Mouse (Mus musculus) lung, embryonic 15.5 days (tissue): ENCODE results near the gene Dok1. TPM values are rescaled to one million over a fixed set of nuclear protein-coding genes. Genes with fewer than 3 reads are reported as not detected.

Experiments
- ATAC-seq: fragments of 200-750 bp; cut with Nextera tagmentation; 2 replicates; pipeline ENCODE4 v1.8.0; 2017; ENCODE audit warnings: moderate number of reproducible peaks, borderline replicate concordance; ENCODE audit not compliant: low FRiP score, low TSS enrichment; ENCODE audit errors: extremely low read depth
- H3K27ac ChIP-seq: fragments of 300-500 bp; sonication (generic); 2 replicates; pipeline ENCODE4 v1.5.1; 2015; ENCODE audit warnings: moderate library complexity, mild to moderate bottlenecking, inconsistent platforms
- H3K27me3 ChIP-seq: fragments of 300-500 bp; sonication (generic); 2 replicates; pipeline ENCODE4 v1.6.1; 2015; ENCODE audit warnings: inconsistent platforms
- H3K36me3 ChIP-seq: fragments of 300-500 bp; sonication (generic); 2 replicates; pipeline ENCODE4 v1.6.1; 2015; ENCODE audit warnings: inconsistent platforms
- H3K4me1 ChIP-seq: fragments of 300-500 bp; sonication (generic); 2 replicates; pipeline ENCODE4 v1.6.1; 2015; ENCODE audit warnings: inconsistent platforms
- H3K4me2 ChIP-seq: fragments of 300-500 bp; sonication (generic); 2 replicates; pipeline ENCODE4 v1.6.1; 2015; ENCODE audit warnings: inconsistent platforms, mild to moderate bottlenecking, moderate library complexity
- H3K4me3 ChIP-seq: fragments of 300-500 bp; sonication (generic); 2 replicates; pipeline ENCODE4 v1.5.1; 2015; ENCODE audit warnings: mild to moderate bottlenecking, inconsistent platforms
- H3K9ac ChIP-seq: fragments of 300-500 bp; sonication (generic); 2 replicates; pipeline ENCODE4 v1.6.1; 2015; ENCODE audit warnings: inconsistent platforms
- H3K9me3 ChIP-seq: fragments of 300-500 bp; sonication (generic); 2 replicates; pipeline ENCODE4 v1.6.1; 2016; ENCODE audit warnings: inconsistent platforms
- WGBS: fragments of 180-500 bp; shearing (Covaris S2); methylation state at CpG from one replicate; pipeline ENCODE4 v1.1.7; 2015; 5-methylcytosine and 5-hydroxymethylcytosine counted together
- polyA plus RNA-seq: library from polyadenylated mRNA; unstranded; fragments of >200 nt; fragmentation: Nextera tagmentation; extraction: Ambion mirVana; gene quantifications from 2 replicates; pipeline ENCODE4 v1.2.1, GENCODE M21; 2015

Gene Dok1
- polyA plus RNA-seq, 1 experiment from 2014 or later, result 19.6 TPM

- Histone ChIP-seq H3K36me3 (no peaks in the 10 kb centered on the region), H3K27ac (no peak overlapping the region), H3K27me3 (no peaks in the 10 kb centered on the region), H3K4me2 (no peak overlapping the region), H3K9me3 (no peaks in the 10 kb centered on the region), H3K4me1 (0 out of 2 replicates have a peak, but pooled peaks cover 5% of the 10 kb centered on the region), H3K4me3 (no peak overlapping the region), H3K9ac (no peak overlapping the region)
- 28% methylated on average over 7 of the region's 7 CpGs for WGBS
- ATAC-seq, result no peak
Measured at GRCm38 (mm10) chr6:83010010-83010409, 23.3 kb downstream of the Dok1 start.

GRCm38 (mm10) chr6:83008659-83009058 is 24.6 kb downstream of the Dok1 start:
- no peak overlapping the region for H3K9ac ChIP-seq
- no peaks in the 10 kb centered on the region for H3K9me3 ChIP-seq
- ATAC-seq, result no peak
- no peaks in the 10 kb centered on the region for H3K36me3 ChIP-seq
- no peak overlapping the region for H3K4me3 ChIP-seq
- H3K4me1 ChIP-seq, result peaks cover 10% of the 10 kb centered on the region; the same call in 1 of the 2 replicates
- H3K4me2 ChIP-seq, result no peak overlapping the region
- no peaks in the 10 kb centered on the region for H3K27me3 ChIP-seq
- WGBS, result 37% methylated on average over 3 of the region's 3 CpGs
- H3K27ac ChIP-seq, result no peak overlapping the region

- Histone ChIP-seq H3K36me3 (no peaks in the 10 kb centered on the region), H3K4me1 (peaks cover 10% of the 10 kb centered on the region; the same call in 1 of the 2 replicates), H3K9ac (no peak overlapping the region), H3K9me3 (no peaks in the 10 kb centered on the region), H3K4me2 (no peak overlapping the region), H3K4me3 (no peak overlapping the region), H3K27me3 (no peaks in the 10 kb centered on the region), H3K27ac (no peak overlapping the region)
- WGBS, result 85% methylated on average over 6 of the region's 6 CpGs
- ATAC-seq, result no peak
Measured at GRCm38 (mm10) chr6:83006114-83006513, 27.2 kb downstream of the Dok1 start.

DNA sequence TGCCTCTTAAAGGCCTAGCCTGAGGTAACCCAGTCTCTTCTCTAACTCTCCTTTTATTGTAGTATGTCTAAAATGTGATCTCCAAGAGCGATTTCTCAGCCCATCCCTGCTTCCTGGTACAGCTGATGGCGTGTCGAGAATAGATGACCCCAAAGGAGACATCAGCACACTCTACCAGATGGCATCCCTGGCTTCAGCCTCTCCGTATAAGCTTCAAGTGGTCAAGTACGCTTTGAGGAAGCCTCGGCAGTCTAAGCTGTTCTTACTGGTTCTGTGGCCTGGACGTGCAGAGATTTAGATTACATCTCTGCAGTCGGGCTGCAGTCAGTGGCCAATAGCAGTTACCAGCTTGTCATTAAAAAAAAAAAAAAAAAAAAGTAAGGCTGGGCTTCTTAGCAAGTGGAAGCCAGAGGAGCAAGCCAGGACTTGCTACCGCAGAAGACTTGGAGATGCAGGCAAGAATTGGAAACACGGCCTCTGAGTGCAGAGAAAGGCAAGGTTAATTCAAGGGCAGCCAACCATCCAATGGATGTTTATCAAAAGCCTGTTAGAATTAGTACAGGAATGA is 27.7 kb downstream of the Dok1 start:
- no peak overlapping the region for H3K4me2 ChIP-seq
- H3K27ac ChIP-seq, result no peak overlapping the region
- no peak overlapping the region for H3K4me3 ChIP-seq
- no peaks in the 10 kb centered on the region for H3K9me3 ChIP-seq
- ATAC-seq, result no peak
- no peak overlapping the region for H3K9ac ChIP-seq
- no peaks in the 10 kb centered on the region for H3K27me3 ChIP-seq
- H3K4me1 ChIP-seq, result peaks cover 10% of the 10 kb centered on the region; the same call in 1 of the 2 replicates
- no peaks in the 10 kb centered on the region for H3K36me3 ChIP-seq
- 73% methylated on average over 10 of the region's 10 CpGs for WGBS

GRCm38 (mm10) chr6:83004872-83005271 is 28.4 kb downstream of the Dok1 start:
- no peak; the same call in 1 of the 2 replicates for ATAC-seq
- Histone ChIP-seq H3K27me3 (no peaks in the 10 kb centered on the region), H3K27ac (no peak overlapping the region), H3K9ac (no peak overlapping the region), H3K36me3 (no peaks in the 10 kb centered on the region), H3K4me3 (no peak overlapping the region), H3K4me1 (peaks cover 5% of the 10 kb centered on the region; the same call in 1 of the 2 replicates), H3K4me2 (no peak overlapping the region), H3K9me3 (no peaks in the 10 kb centered on the region)
- WGBS, result 45% methylated on average over 7 of the region's 7 CpGs

GRCm38 (mm10) chr6:83004309-83004708 is 29.0 kb downstream of the Dok1 start:
- Histone ChIP-seq H3K9ac (no peak overlapping the region), H3K9me3 (no peaks in the 10 kb centered on the region), H3K4me2 (no peak overlapping the region), H3K27me3 (no peaks in the 10 kb centered on the region), H3K36me3 (no peaks in the 10 kb centered on the region), H3K27ac (no peak overlapping the region), H3K4me1 (peaks cover 5% of the 10 kb centered on the region; the same call in 1 of the 2 replicates), H3K4me3 (no peak overlapping the region)
- WGBS, result 57% methylated on average over 2 of the region's 2 CpGs
- ATAC-seq, result no peak

DNA sequence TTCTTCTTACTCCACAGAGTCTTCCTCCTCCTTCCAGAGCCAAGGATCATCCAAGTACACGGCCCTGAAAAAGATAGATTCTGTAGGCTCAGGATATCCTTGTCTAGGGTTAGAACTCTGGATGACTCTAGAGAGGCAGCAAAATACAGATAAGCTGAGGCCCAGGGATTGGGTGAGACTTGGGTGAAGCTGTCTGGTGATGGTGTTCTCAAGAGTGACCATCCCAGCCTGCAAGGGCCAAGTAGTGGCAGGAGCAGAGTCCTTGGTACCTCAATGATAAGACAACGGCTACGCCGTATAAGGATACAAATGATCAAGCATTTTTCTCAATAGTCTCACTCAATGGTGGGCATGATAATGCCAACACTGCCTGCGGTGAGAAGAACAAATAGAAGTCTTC is 29.4 kb downstream of the Dok1 start:
- WGBS, result 72% methylated on average over 5 of the region's 5 CpGs
- no peak for ATAC-seq

GRCm38 (mm10) chr6:83003082-83003481 is 30.2 kb downstream of the Dok1 start:
- H3K4me2 ChIP-seq, result no peak overlapping the region
- no peaks in the 10 kb centered on the region for H3K27me3 ChIP-seq
- no peaks in the 10 kb centered on the region for H3K9me3 ChIP-seq
- H3K4me1 ChIP-seq, result peaks cover 5% of the 10 kb centered on the region; the same call in 1 of the 2 replicates
- no peak for ATAC-seq
- H3K27ac ChIP-seq, result no peak overlapping the region
- H3K36me3 ChIP-seq, result no peaks in the 10 kb centered on the region
- H3K9ac ChIP-seq, result no peak overlapping the region
- H3K4me3 ChIP-seq, result no peak overlapping the region
- 92% methylated on average over 1 of the region's 1 CpGs for WGBS

More for the DNA sequence above, 29.4 kb downstream of the Dok1 start:
- H3K36me3 ChIP-seq, result no peaks in the 10 kb centered on the region
- no peaks in the 10 kb centered on the region for H3K27me3 ChIP-seq
- no peak overlapping the region for H3K4me2 ChIP-seq
- H3K9ac ChIP-seq, result no peak overlapping the region
- H3K4me1 ChIP-seq, result peaks cover 5% of the 10 kb centered on the region; the same call in 1 of the 2 replicates
- no peak overlapping the region for H3K27ac ChIP-seq
- H3K4me3 ChIP-seq, result no peak overlapping the region
- H3K9me3 ChIP-seq, result no peaks in the 10 kb centered on the region

DNA sequence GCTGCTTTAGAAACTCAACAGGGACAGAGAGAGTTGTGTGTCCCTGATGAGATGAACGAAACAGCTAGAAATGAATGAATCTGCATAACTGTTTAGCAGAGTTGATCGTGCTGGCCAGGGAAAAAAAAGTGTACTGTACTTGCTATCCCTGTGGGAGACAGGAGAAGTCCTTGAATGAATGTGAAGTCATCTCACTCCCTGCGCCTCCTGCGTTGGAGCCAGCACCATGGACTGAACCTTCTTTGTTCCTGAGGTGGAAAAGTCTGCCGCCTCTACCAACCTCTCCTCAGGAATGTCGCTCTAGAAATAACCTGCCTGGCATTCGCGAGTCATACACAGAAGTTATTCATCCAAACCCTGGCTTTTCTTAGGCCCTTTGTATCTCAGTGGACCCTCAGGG is 33.3 kb downstream of the Dok1 start:
- Histone ChIP-seq H3K36me3 (no peaks in the 10 kb centered on the region), H3K4me3 (no peak overlapping the region), H3K4me2 (no peak overlapping the region), H3K9me3 (no peaks in the 10 kb centered on the region), H3K4me1 (peaks cover 13% of the 10 kb centered on the region), H3K27ac (peak overlapping the region; percentile 22; the same call in 1 of the 2 replicates), H3K9ac (no peak overlapping the region), H3K27me3 (no peaks in the 10 kb centered on the region)
- 44% methylated on average over 8 of the region's 8 CpGs for WGBS
- ATAC-seq, result no peak

DNA sequence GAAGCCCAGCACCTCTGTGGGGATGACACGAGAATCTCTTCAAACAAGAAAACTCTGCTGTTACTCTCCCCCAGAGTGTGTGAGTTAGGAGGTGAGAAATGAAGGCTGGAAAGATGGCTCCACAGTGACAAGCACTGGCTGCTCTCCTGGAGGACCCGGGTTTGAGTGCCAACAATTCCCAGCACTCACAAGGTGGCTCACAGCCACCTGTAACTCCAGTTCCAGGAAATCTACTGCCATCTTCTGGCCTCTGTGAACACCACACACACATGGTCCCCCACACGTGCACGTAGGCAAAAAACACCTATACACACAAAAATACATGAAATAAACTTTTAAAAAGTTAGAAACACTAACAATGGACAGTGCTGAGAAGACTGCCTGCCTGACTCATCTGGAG is 34.9 kb downstream of the Dok1 start:
- no peak for ATAC-seq

GRCm38 (mm10) chr6:82997511-82998102 is 35.7 kb downstream of the Dok1 start:
- 51% methylated on average over 7 of the region's 7 CpGs for WGBS
- no peaks in the 10 kb centered on the region for H3K36me3 ChIP-seq
- H3K27me3 ChIP-seq, result no peaks in the 10 kb centered on the region
- H3K4me2 ChIP-seq, result peak overlapping the region; percentile 39; the same call in 1 of the 2 replicates
- H3K4me3 ChIP-seq, result no peak overlapping the region
- no peaks in the 10 kb centered on the region for H3K9me3 ChIP-seq
- peak; percentile 46; the same call in 1 of the 2 replicates for ATAC-seq
- H3K9ac ChIP-seq, result no peak overlapping the region
- H3K4me1 ChIP-seq, result peaks cover 9% of the 10 kb centered on the region
- peak overlapping the region; percentile 46 for H3K27ac ChIP-seq

More for the DNA sequence above, 34.9 kb downstream of the Dok1 start:
- Histone ChIP-seq H3K9ac (no peak overlapping the region), H3K27ac (peak overlapping the region; percentile 10; the same call in 1 of the 2 replicates), H3K4me3 (no peak overlapping the region), H3K4me1 (peaks cover 9% of the 10 kb centered on the region), H3K36me3 (no peaks in the 10 kb centered on the region), H3K27me3 (no peaks in the 10 kb centered on the region), H3K4me2 (peak overlapping the region; percentile 1; the same call in 1 of the 2 replicates), H3K9me3 (no peaks in the 10 kb centered on the region)
- 69% methylated on average over 4 of the region's 4 CpGs for WGBS

DNA sequence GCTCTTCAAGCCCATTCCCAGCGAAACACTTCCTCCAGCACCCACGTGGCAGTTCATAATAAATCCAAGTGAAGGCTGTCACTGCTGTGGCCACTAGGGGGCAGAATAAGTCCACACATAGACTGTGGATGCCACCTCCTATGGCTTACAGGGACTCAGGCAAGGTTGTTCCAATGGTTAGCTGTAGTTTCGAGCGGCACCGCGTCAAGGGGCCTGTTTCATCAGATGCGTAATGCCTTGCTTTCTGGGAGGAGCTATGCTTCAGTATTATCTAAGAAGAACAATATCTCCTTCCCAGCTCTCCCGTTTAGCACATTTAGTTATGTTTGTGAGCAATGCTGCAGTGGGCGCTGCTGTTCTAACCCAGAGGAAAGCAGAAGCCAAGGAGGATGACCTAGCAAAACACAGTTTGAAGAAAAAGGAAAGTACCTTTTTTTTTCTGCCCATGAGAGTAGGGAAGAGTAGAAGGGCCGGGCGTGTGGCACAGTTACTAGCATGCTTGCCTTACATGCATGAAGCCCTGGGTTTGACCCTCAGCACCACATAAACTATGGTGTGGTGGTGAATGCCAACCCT is 36.4 kb downstream of the Dok1 start:
- Histone ChIP-seq H3K36me3 (no peaks in the 10 kb centered on the region), H3K9ac (no peak overlapping the region), H3K4me2 (peak overlapping the region; percentile 39), H3K4me3 (peak overlapping the region; percentile 0; the same call in 1 of the 2 replicates), H3K9me3 (no peaks in the 10 kb centered on the region), H3K27me3 (no peaks in the 10 kb centered on the region), H3K27ac (peak overlapping the region; percentile 46), H3K4me1 (peaks cover 9% of the 10 kb centered on the region)
- 8% methylated on average over 11 of the region's 11 CpGs for WGBS
- ATAC-seq, result peak; percentile 94
